Mouse (Mus musculus) megakaryocyte, embryonic 14.5 days (primary cell): ENCODE measurements at regions not wholly inside any gene's neighbourhood (a gene's known extent, or its start where the extent isn't known, plus 50 kb on each side); places are given as distances from the start of the nearest gene placed in this dataset.

Experiments
- FLI1 ChIP-seq: IDR thresholded peaks from 2 replicates; pipeline ENCODE4 v1.6.1; 2012; ENCODE audit warnings: low read length, inconsistent platforms, mixed read lengths
- GATA1 ChIP-seq: IDR thresholded peaks from 3 replicates; pipeline ENCODE4 v1.6.1; 2012; ENCODE audit warnings: mixed read lengths, low read length, inconsistent platforms, borderline replicate concordance

DNA sequence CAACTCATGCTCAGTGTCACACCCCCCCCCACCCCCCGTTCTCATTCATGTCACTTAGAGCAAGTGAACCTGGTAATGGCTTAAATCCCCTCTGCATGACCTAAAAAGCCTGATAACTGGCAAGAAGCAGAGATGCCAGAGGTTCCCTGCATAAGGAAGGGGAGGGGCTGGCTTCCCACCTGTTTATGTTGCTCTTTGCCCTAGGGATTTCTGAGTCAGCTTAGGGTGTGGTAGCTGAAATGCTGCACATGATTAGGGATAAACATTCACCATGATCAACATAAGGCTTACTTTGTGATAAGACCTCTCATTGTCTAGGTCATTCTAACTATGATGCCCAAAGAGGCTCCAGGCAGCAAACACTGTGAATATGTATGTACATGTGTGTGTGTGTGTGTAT, 72.7 kb upstream of the A230072I06Rik start:
- TF ChIP-seq GATA1 (no peak), FLI1 (no peak)
